Mouse (Mus musculus) ES-E14 (cell line): Measurements from ENCODE around the gene Elfn1.

Experiments used
- HCFC1 ChIP-seq: IDR thresholded peaks from 2 replicates; pipeline ENCODE4 v1.6.1; 2012; ENCODE audit warnings: low read length, inconsistent platforms, borderline replicate concordance; ENCODE audit not compliant: insufficient read depth
- ZC3H11A ChIP-seq: IDR thresholded peaks from 2 replicates; pipeline ENCODE4 v1.6.1; 2012; ENCODE audit warnings: low read depth, mild to moderate bottlenecking, inconsistent platforms, low read length, borderline replicate concordance

DNA sequence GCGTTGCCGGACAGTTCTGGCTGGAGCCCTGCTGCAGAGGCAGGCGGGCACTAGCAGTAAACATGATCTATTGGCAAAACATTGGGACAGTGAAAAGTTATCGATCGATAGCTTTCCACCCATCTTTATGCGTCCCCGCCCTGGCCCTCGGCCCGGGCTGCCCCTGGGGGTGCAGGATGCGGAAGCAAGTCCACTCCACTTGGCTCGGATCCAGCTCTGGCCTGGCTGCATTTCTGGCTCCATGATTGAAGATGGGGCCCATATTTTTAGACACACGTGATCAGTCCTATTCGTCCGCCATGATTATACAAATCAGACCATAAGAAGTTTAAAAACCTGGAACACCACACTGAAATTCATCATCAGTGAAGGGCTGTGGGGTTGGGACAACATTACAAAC lies 57.9 kb downstream of the Elfn1 start:
- TF ChIP-seq ZC3H11A (no peak), HCFC1 (no peak)
